Mouse (Mus musculus): Measurements from ENCODE around the gene Tbx2.

Gene Tbx2

GRCm38 (mm10) chr11:85832231-85832924 lies at the start of gene Tbx2:
Gene Tbx2, plus strand, starts transcription at chr11:85832551.
- DNase-seq (ENCODE audit: low read depth, low spot score) = peak; percentile 66

- DNase-seq (ENCODE audit: low read depth, low spot score) = peak; percentile 38
Observed at GRCm38 (mm10) chr11:85786113-85786718, 46.1 kb upstream of the Tbx2 start.

DNA sequence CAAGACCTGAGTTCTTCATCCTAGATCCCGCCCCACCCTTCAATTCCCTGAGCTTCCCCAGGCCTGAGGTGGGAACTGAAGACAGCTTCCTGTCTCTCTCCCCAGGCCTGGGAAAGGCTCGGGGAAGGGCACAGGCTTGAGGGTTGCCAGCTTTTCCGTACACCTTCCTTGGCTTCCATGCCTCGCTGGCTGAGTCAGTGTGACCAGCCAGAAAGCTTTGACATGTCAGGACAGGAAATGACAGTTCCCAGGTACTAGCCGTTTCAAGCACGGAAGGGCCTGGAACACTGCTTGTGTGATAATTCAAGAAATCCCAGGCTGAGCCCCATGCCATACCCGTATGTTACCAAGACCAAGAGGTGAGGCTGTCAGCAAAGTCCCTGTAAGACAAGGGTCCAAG lies 42.6 kb upstream of the Tbx2 start:
- no peak for DNase-seq (ENCODE audit: low read depth, low spot score)

- DNase-seq (ENCODE audit: low read depth, low spot score) = no peak
Observed at GRCm38 (mm10) chr11:85790267-85790666, 42.1 kb upstream of the Tbx2 start.

GRCm38 (mm10) chr11:85791212-85791611 lies 41.1 kb upstream of the Tbx2 start:
- no peak for DNase-seq (ENCODE audit: low read depth, low spot score)

DNA sequence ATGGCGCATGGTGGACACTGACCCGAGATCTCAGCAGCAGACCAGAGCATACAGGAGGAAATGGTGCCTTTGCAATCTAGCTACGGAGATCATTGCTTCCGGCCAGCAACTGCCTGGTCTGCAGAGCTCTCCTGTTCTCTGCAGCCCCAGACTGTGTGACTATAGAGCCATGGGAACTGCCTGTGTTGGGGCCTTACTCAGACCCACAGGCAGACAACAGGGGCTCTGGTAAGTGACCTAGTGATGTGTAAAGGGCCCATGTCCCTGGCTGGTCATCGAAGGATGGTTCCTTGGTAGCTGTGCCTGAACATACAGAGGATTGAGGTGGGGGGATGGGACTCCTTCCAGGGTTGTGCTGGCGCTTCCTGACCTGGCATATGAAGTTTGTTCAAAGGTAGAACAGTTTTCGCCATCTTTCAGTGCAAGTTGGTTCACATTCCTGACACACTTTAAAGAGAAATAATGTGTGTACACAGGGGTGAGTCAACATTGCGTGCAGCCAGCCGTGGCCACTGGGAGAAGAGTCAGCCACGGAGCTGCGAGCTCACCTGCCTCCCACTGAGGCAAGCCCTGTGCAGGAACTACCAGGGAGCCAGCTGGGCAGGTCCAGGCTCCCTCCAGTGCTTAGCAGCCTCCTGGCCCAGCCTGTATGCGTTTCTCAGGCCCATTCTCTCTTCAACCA lies 39.7 kb upstream of the Tbx2 start:
- no peak for DNase-seq (ENCODE audit: low read depth, low spot score)

GRCm38 (mm10) chr11:85799456-85799855 lies 32.9 kb upstream of the Tbx2 start:
- DNase-seq (ENCODE audit: low read depth, low spot score) = no peak

DNA sequence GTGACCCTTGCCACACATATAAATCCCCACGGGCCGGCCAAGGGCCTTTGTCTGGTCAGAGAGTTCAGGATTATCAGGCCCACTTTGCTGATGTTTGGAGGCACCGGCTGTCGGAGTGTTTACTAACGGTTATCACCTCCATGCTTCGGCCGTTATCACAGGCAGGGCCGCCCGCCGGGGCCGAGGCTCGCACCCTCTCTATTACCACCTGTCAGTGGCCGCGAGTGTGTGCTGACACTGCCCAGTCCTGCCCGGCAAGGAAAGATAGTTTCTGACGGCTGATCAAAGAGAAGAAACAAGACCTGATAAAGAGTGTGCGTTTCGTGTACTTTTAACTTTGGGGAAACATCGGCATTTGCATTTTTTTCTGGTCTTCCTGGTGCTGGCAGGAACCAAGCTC lies 32.5 kb upstream of the Tbx2 start:
- no peak for DNase-seq (ENCODE audit: low read depth, low spot score)

- no peak for DNase-seq (ENCODE audit: low read depth, low spot score)
Observed at GRCm38 (mm10) chr11:85800380-85800779, 32.0 kb upstream of the Tbx2 start.

GRCm38 (mm10) chr11:85804048-85804447 lies 28.3 kb upstream of the Tbx2 start:
- DNase-seq (ENCODE audit: low read depth, low spot score) = no peak

DNA sequence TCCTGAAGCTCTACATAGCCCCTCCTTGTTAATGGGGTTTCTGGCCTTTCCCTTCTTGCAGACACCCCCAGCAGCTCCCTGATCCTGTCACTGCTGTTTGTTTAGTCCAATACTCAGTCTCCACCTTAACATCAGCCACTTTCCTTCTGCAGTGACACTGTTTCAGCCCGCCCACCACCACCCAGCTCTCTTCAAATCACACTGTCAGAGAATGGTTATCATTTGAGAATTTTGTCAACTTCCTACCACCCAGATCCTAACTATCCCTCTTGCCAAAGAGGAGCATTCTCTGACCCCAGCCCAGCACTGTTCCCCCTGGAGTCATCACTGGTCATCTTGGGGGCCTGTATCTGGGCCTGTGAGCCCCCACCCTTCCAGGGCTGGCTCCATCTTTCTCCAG lies 26.6 kb upstream of the Tbx2 start:
- DNase-seq (ENCODE audit: low read depth, low spot score) = no peak

DNA sequence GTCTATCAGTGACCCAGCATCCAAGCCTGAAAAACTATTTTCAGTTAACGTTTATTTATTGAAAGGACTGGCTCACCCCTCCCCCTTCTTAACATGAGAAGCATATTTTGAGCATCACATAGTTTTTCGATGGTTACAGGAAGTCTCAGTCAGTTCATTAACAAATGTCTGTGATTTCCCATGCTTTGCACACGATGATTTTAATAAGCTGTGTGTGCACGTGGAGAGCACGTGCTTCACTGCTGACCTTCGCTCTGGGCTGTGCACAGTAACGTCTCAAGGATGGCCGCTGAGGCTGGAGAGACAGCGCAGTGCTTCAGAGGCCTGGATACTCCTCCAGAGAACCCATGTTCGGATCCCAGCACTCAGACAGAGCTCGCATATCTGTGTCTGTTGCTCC lies 25.0 kb upstream of the Tbx2 start:
- no peak for DNase-seq (ENCODE audit: low read depth, low spot score)

DNA sequence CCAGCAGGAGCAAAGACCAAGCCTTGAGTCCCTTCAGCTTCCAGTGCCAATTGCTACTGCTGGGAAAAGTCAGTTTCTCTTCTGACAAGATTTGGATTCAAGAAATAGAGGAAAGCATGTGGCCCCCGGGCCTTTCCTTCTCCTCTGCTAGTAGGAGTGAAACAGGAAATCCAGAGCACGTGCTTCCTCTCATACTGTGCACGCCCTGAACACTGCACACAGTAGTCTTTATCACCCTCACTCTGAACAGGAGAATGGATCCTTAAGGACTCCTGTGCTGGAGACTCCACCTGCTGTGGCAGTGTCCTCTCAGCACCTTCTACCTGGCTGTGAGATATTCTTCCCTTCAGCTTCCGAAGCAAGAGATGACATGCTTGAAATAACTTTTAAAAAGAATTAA lies 21.1 kb upstream of the Tbx2 start:
- no peak for DNase-seq (ENCODE audit: low read depth, low spot score)

DNA sequence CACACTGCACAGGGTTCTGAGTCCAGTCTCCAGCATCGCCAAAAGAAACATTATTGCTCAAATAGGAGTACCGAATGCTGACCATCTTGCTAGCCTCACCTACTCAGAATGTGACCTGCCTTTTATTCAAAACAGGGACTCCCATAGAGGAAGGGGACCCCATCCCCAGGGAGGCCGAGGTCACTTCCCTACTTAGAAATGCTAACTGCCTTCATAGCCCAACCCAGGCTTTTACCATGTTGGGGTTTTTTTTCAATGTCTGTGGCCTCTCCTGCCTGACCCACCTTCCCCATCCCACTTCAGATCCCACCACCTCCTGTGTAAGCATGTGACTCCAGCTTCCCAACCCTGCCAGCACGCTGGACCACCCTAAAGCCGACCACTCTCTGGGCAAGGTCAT lies 20.7 kb upstream of the Tbx2 start:
- DNase-seq (ENCODE audit: low read depth, low spot score) = no peak

DNA sequence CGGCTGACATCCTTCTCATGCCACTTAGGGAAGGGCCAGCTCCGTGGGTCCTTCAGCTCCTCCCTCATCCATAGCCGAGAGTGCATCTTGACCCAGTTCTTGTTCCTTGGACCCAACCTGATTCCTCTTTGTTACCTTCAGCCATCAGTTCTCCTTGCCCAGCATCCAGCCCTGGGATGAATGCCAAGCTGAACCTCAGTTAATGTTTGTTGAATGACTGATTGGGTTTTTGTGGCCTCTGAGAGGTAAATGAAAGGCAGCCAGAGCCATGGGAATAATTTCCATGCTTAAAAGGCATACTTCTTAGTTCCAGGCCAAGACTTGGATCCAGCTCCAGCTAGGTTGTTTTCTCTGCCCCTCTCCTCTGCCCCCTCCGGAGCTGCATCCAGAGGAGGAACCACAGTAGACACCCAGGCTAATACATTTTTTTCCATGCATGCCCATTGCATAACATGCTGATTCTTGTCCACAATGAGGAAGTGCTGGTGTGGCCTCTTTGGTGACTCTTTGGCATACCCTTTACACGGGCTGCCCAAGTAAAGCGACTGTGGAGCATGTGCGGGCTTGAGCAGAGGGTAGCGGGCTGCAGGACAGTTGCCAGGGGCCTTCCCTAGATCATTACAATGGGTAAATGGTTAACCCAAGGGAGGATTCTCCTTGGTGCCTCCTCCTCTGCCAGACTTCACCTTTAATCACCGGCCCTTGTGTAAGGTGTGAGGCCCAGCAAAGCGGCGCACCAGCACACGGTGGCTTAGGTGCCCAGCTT lies 20.0 kb upstream of the Tbx2 start:
- no peak for DNase-seq (ENCODE audit: low read depth, low spot score)

GRCm38 (mm10) chr11:85814678-85815077 lies 17.7 kb upstream of the Tbx2 start:
- no peak for DNase-seq (ENCODE audit: low read depth, low spot score)

- DNase-seq (ENCODE audit: low read depth, low spot score) = no peak
Observed at GRCm38 (mm10) chr11:85816471-85816870, 15.9 kb upstream of the Tbx2 start.

GRCm38 (mm10) chr11:85818401-85818800 lies 13.9 kb upstream of the Tbx2 start:
- no peak for DNase-seq (ENCODE audit: low read depth, low spot score)

DNA sequence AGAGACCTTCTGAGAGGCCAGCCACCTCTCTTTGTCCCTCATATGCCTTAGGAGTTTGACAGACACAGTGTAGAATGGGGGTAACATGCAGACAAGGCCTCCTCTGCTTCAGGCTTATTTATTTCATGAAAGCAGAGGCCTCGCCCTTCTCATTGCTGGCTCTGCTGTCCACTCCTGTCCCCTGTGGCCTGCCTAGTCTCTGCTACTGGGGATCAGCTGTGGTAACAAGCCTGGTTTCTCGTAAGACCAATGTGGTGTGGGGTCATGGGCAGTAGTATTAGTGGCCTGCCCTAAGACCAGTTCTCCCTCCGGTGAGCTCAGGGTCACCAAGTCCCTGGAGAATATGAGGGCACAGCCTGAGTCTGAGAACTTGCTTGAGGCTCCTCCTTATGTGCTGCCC lies 11.4 kb upstream of the Tbx2 start:
- DNase-seq (ENCODE audit: low read depth, low spot score) = no peak

DNA sequence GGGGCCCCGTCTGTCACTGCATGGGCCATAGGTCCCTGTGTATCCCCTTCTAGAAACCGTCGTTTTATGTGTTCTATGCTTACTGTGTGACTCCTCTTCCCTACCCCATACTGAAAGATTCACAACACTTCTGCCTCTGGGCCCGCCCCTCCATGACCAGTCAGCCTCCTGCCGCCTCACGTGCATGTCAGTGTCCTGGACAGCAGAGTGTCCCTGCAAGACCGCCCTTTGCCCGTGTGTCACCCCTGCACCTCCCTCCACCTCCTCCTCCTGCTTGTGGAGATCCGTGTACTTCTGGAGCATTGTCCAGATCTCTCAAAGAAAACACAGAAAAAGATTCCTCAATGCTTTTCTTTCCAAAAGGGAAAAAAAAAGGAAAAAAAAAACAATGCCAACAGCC lies 10.7 kb upstream of the Tbx2 start:
- DNase-seq (ENCODE audit: low read depth, low spot score) = no peak

DNA sequence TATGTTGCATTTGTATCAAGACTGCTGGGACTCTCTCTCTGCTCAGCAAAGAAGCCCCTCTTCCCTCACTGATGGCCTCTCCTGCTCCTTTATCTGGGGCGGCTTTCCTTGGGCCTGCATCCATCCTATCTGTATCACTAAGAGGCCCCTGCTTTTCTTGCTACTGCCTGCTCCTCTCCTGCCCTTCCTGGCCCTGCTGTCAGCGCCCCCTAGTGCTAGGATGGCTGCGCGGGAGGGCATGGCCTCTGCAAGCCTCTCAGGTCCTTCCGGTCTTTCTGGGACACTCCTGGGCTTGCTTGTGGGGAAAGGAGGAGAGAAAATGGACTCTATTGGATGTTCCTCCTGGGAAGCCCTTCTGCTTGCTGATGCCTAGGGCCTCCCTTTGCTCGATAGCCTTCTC lies 9.2 kb upstream of the Tbx2 start:
- peak; percentile 83 for DNase-seq (ENCODE audit: low read depth, low spot score)

DNA sequence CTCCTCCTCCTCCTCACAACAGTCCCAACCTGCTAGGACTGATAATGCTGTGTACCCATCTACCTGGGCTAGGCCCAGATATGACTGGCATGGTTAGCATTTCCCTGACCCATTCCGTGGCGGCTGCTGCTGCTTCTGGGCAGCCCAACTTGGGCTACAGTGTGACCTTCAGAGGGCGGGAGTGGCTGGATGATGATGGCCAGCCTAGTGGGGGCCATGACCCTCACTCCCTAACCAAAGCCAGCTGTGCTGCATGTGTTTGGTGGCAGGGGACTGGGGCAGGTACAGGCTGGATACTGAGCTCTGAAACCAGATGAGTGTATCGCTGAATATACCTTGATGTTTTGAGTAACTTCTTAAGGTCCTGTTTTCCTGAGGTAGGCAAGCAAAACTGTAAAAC lies 8.6 kb upstream of the Tbx2 start:
- DNase-seq (ENCODE audit: low read depth, low spot score) = no peak

Data from ZHBTc4 (cell line).